Mouse (Mus musculus): Measurements from ENCODE around the gene Fsd1l. TPM values are rescaled to one million over a fixed set of nuclear protein-coding genes. Genes with fewer than 3 reads are reported as not detected.
"Not testable (repeated sequence)": the region's sequence is repeated elsewhere in the genome, so short reads cannot be mapped to it uniquely, and the experiment has no call there.

Gene Fsd1l
- total RNA-seq, 2 experiments from 2014 or later = 9.9 to 10.9 TPM

GRCm38 (mm10) chr4:53628924-53629323 is 2.3 kb upstream of the Fsd1l start:
- peak; percentile 87 for DNase-seq (ENCODE audit: low spot score)

GRCm38 (mm10) chr4:53630963-53631315 is 332 bp upstream of the Fsd1l start:
- DNase-seq (ENCODE audit: low spot score) = no peak

GRCm38 (mm10) chr4:53632011-53632349 is 709 bp downstream of the Fsd1l start:
- no peak for DNase-seq (ENCODE audit: low spot score)

GRCm38 (mm10) chr4:53635336-53635735 is 4.1 kb downstream of the Fsd1l start:
- DNase-seq (ENCODE audit: low spot score) = no peak

- no peak for DNase-seq (ENCODE audit: low spot score)
Observed at GRCm38 (mm10) chr4:53637269-53637909, 6.1 kb downstream of the Fsd1l start.

GRCm38 (mm10) chr4:53638549-53639123 is 7.4 kb downstream of the Fsd1l start:
- DNase-seq (ENCODE audit: low spot score) = no peak

- DNase-seq (ENCODE audit: low spot score) = no peak
Observed at GRCm38 (mm10) chr4:53658029-53658428, 26.8 kb downstream of the Fsd1l start.

- DNase-seq (ENCODE audit: low spot score) = no peak
Observed at GRCm38 (mm10) chr4:53660711-53661110, 29.4 kb downstream of the Fsd1l start.

- no peak for DNase-seq (ENCODE audit: low spot score)
Observed at GRCm38 (mm10) chr4:53682092-53682491, 50.8 kb downstream of the Fsd1l start.

GRCm38 (mm10) chr4:53688965-53689364 is 57.7 kb downstream of the Fsd1l start:
- DNase-seq (ENCODE audit: low spot score) = no peak

GRCm38 (mm10) chr4:53691418-53691817 is 60.1 kb downstream of the Fsd1l start:
- no peak for DNase-seq (ENCODE audit: low spot score)

GRCm38 (mm10) chr4:53709166-53709565 is 77.9 kb downstream of the Fsd1l start:
- not testable (repeated sequence) for DNase-seq (ENCODE audit: low spot score)

GRCm38 (mm10) chr4:53710021-53710420 is 78.8 kb downstream of the Fsd1l start:
- no peak for DNase-seq (ENCODE audit: low spot score)

GRCm38 (mm10) chr4:53710555-53711328 is 79.5 kb downstream of the Fsd1l start:
- no peak for DNase-seq (ENCODE audit: low spot score)

GRCm38 (mm10) chr4:53713704-53714050 is 82.4 kb downstream of the Fsd1l start, which contains the start of gene Fktn:
TSS of gene Fktn (plus strand) at chr4:53713998.
- DNase-seq (ENCODE audit: low spot score) = no peak

GRCm38 (mm10) chr4:53714051-53714814 is 83.0 kb downstream of the Fsd1l start:
- peak; percentile 92 for DNase-seq (ENCODE audit: low spot score)

- DNase-seq (ENCODE audit: low spot score) = peak; percentile 12
Observed at GRCm38 (mm10) chr4:53715977-53716376, 84.7 kb downstream of the Fsd1l start.

GRCm38 (mm10) chr4:53717546-53717945 is 86.3 kb downstream of the Fsd1l start:
- DNase-seq (ENCODE audit: low spot score) = no peak

GRCm38 (mm10) chr4:53718261-53718660 is 87.0 kb downstream of the Fsd1l start:
- DNase-seq (ENCODE audit: low spot score) = no peak

- DNase-seq (ENCODE audit: low spot score) = no peak
Observed at GRCm38 (mm10) chr4:53722506-53722905, 91.2 kb downstream of the Fsd1l start.

GRCm38 (mm10) chr4:53726100-53726499 is 94.8 kb downstream of the Fsd1l start:
- not testable (repeated sequence) for DNase-seq (ENCODE audit: low spot score)

GRCm38 (mm10) chr4:53728121-53728520 is 96.8 kb downstream of the Fsd1l start:
- no peak for DNase-seq (ENCODE audit: low spot score)

Measured in gastrocnemius, adult 18-20 months (tissue).